Mouse (Mus musculus) frontal cortex, adult 2 months (tissue): ENCODE results near the gene Zbtb5. TPM values are rescaled to one million over a fixed set of nuclear protein-coding genes. Genes with fewer than 3 reads are reported as not detected.
"Not testable (repeated sequence)": the region's sequence is repeated elsewhere in the genome, so short reads cannot be mapped to it uniquely, and the experiment has no call there.

ENCODE experiments used
- DNase-seq, 2 experiments: peaks; one replicate each; pipeline ENCODE4 v3.0.0; 2022; ENCODE audit warnings: low spot score in 1 of 2; ENCODE audit errors: extremely low spot score in 1 of 2
- polyA plus RNA-seq: library from polyadenylated mRNA; depleted of rRNA; stranded (reverse); fragments of >200 nt; gene quantifications from 2 replicates; pipeline ENCODE4 v1.2.3, GENCODE M21; 2012

The Zbtb5 gene
- polyA plus RNA-seq, 1 experiment = 9.4 TPM

DNA sequence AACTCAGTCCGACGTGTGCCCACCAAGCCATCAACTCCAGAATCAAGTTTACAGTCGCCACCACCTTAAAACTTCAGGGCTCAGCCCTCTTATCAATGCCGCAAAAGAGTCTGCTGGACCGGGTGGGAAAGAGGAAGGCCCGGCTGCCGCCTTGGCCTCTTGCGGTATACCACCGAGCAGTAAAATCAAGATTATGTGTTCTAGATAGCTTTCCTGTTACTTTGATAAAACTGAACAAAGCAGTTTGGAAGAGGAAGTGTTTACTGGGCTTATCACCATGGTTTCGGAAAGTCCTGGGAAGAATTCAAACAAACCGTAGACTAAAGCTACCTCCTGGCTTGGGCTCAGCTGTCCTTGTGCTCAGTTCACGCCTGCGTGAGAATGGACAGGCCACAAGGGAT is 819 bp upstream of the Zbtb5 start:
- no peak for DNase-seq

DNA sequence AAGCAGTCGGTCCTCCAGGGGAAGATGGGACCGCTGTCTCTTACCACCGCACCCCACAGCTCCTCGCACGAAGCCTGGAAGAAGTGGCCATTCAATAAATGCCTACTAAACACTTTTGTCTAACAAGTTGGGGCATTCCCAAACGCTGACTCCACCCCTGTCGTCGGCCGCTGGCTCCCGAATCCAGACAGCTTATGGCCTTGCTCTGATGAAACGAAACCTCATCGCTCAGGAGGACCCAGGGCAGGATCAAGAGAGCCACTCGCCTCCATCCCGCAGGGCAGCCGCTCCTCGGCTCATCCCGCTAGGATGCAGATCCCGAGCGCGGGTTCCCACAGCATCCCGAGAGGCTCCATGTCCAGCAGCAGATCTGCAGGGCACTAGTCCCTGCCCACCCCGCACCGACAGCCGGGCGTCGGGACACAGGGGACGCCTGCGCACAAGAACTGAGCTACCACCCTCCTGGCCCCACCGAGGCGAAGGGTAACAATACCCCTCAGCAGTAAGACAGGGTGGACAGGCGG is 569 bp downstream of the Zbtb5 start:
- peak; percentile 27 to 42 for DNase-seq

GRCm38 (mm10) chr4:45010806-45011415 is 1.3 kb downstream of the Zbtb5 start:
- DNase-seq = no peak

- no peak for DNase-seq
These were observed 6.8 kb downstream of the Zbtb5 start for GRCm38 (mm10) chr4:45005452-45005851.

GRCm38 (mm10) chr4:45000001-45000400 is 12.2 kb downstream of the Zbtb5 start:
- DNase-seq = no peak

GRCm38 (mm10) chr4:44998071-44998470 is 14.1 kb downstream of the Zbtb5 start:
- no peak for DNase-seq

DNA sequence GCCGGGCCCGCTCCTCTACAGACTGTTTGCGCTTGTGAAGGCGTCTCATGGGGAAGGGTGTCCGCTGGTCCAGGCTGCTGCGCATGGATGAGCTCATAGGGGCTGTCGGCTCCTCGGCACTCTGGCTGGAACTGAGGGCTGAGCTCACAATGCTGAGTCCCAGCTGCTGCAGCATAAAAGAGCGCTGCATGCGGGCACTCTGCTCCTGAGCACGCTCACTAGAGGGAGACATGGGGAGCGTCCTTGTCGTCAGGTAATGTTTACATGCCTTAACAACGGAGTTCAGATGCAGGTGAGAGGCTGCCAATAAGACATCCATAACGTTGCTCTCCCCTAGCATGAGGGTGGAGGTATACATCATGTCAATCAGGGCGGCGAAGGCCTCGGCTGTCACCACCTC is 17.4 kb downstream of the Zbtb5 start:
- no peak for DNase-seq

- DNase-seq = no peak
These were observed 18.4 kb downstream of the Zbtb5 start for GRCm38 (mm10) chr4:44993847-44994246.

GRCm38 (mm10) chr4:44993179-44993578 is 19.0 kb downstream of the Zbtb5 start:
- DNase-seq = not testable (repeated sequence)

- DNase-seq = not testable (repeated sequence)
These were observed 19.9 kb downstream of the Zbtb5 start for GRCm38 (mm10) chr4:44992330-44992729.

DNA sequence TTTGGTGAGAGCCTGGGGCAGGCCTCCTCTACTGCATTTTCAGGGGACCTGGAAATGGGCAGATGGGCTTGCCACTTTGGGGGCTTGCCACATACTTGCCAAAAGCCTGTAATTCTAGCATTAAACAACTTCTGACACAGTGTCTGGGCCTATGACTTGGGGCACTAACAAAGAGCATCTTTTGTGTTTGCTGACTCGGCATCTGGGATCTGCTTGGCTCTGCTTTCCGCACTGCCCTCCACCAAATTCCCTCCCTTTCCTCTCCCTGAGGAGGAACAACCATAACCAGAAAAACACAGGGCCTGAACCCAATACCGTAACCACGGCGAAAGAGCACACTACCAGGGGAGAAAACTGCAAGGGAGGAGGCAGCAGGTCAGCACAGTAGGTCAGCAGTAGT is 21.7 kb downstream of the Zbtb5 start:
- no peak for DNase-seq

DNA sequence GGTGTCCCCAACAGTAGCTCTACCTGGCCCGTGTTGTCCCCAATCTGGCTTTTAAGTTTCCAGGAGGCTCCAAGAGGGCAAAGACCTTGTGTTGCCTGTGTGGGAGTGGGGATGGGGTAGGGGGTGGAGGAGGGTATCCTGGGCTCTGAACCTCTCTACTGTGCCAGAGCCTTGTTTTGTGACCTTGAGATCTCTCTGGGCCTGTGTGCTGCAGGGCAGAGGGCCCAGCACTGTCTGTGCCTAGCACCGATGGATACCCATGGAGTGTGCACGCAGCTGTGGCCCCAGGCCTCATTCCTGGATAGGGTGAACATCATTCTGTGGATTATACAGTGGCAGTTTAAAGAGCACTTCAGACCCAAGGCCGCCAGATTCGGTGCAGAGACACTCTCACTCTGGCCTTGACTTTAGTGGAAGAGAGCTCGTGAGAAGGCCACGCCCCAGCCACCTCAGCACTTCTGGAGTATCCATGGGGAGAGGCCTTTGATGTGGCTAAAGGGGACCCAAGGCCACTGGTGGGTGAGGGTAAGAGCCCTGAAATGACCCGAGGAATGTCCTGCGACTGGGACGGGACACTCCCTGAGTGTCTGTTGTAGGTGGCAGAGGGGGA is 29.0 kb downstream of the Zbtb5 start:
- DNase-seq = no peak

- no peak for DNase-seq
These were observed 29.6 kb downstream of the Zbtb5 start for GRCm38 (mm10) chr4:44982440-44983130.

GRCm38 (mm10) chr4:44981974-44982287 is 30.3 kb downstream of the Zbtb5 start:
- DNase-seq = no peak

DNA sequence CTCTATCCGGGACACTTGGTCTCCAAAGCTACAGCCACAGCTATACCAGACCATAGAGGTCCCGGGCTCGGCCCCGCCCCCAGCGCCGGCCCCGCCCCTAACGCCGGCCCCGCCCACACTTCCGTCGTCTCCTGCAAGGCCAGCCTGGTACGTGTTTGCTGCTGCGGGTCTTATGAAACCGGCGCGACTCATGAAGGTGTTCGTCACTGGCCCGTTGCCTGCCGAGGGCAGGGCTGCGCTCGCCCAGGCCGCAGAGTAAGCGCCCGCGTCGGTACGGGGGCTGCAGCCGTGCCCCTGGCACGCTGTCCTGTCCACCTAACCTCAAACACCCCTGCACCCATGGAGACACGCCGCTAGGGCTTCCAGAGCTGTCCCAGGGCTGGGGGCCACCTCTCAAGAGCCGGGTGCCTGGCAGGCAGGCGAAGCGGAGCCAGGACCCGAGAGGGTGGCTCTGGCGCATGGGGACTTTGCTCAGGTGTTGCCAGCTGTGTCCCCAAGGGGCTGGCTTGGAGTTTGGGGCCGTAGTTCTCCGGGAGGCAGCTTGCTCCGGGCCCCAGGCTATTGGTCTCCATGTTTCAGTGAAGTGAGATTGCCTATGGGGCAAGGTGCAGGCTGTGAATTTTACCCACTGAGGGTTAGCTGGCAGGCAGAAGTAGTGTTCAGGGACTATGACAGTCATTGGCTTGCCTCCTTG is 30.8 kb downstream of the Zbtb5 start, which contains the start of gene Grhpr:
Gene Grhpr, plus strand, starts transcription at position 116 of the 694 bp plus-strand sequence.
- peak in 1 of 2 experiments; percentile 73 for DNase-seq

DNA sequence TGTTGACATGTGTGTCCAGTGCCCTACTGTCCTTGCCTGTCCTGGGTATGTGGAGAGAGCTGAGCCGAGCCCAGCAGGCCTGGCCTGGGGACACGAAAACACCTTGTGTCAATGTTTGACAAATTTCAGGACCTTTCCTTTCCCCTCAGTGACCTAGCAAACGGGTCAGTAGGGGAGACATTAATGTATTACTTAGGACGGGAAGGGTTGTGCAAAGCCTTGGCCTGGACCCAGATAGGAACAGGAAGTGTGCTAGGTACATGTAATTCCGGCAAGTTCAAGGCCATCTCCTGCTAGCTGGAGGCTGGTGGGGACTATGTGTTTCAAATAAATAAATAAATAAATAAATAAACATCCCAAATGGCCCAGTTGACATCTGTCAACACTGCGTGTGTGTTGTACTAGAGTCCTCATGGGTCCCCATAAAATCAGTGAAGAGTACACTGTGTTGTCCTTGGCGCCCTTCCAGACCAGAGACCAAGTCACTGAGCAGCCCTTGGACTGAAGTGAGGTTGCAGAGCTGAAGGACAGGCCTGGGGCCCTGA is 32.3 kb downstream of the Zbtb5 start:
- DNase-seq = no peak

DNA sequence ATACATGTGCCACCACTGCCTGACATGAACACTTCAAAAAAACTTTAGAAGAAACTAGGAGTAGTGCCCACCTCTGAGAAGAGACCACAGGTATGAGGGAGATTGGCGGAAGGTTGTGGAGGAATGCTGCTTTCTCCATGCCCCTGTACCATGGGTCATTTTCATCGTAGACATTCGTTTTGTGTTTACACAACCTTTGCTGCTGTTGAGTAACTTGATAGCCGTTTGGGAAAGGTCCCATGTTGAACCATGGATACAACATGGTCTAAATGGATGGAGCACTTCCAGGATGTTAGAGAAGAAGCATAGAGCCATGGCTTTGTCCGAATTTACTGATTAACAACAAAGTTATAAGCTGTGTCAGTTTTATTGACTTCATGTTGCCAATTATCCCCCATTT is 34.0 kb downstream of the Zbtb5 start:
- DNase-seq = no peak

GRCm38 (mm10) chr4:44976921-44977710 is 35.1 kb downstream of the Zbtb5 start:
- no peak for DNase-seq

DNA sequence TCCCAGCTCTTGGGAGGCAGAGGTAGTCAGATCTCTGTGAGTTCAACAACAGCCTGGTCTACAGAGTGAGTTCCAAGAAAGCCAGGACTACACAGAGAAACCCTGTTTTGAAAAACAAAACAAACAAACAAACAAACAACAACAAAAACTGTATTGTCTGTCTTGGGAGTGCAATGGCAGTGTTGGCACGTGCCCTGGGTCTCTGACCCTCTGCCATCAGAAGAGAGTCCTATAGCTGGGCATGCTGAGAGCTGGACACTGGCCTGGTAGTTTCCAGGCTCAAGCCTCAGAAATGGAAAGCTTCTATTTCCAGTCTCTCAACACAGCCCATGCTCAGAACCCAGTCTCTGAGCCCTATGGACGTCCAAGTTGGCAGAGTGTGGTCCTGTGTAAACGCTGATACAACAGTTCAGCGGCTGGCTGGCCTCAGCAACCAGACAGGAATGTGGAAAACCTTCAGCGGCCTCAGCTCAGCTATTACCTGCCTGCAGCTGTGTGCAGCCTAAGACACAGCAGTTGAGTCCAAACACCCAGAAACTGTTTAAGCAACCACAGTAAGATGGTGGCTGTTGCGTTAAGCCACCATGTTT is 36.1 kb downstream of the Zbtb5 start:
- DNase-seq = no peak

DNA sequence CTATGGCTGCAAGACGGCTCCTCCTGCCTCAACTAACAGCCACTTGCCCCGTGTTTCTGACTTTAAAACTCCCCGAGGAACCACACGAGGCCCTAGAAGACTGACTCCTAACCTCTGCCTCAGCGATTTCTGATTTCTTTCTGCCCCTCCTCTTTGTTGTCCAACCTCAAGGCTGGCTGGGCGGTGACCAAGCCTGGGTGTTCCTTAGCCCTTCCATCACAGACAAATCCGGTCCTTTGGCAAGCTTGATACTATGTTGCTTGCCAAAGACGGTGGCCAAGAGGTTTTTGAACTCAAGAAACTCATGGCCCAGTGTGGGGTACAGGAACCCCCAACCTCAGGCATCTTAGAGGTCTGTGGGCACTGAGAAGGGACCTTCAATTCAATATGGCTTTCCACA is 37.9 kb downstream of the Zbtb5 start:
- DNase-seq = no peak
